In the genomic region with DNA sequence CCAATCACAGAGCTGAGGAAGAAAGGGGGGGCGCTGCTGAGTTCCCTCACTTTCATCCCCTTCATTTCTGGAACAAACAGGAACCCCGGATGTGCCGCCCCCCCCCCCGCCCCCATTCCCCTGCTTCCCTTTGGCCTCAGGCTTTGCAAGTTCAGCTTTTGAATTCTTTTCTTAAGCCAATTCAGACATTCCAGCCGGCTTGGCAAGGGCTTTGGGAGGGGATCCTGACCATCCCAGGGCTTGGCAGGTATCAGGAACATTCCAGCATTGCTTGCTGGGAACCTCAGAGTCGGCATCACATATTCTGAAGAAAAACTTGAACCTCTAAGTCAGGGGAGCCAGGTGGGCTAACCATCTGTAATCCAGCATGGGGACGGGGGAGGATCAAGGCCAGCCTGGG, we compare ENCODE assay signal across 29 mouse cellular contexts. TPM values are rescaled to one million over a fixed set of nuclear protein-coding genes. Genes with fewer than 3 reads are reported as not detected.
A peak's percentile ranks its signal among the peaks of the same experiment; 100 is the strongest.
DNase-seq lines count a peak whose midpoint lies in the region; ATAC-seq lines count a peak whose summit lies in the region.
"Had no signal": no experiment of that assay in that cellular context is flagged by ENCODE, and none has a peak within 500 bp of the region (broad histone marks: within the 10 kb centered on the region; RNA-seq: fewer than 3 reads in every experiment).

No protein-coding gene starts in this region.

- no peak for ATAC-seq in forebrain, embryonic 12.5 days (ENCODE audit: low FRiP score)
- ATAC-seq in forebrain, embryonic 15.5 days (replicated peaks): no peak
- ATAC-seq in cerebellum, adult (ENCODE audit: insufficient number of reproducible peaks, low FRiP score, low TSS enrichment): no peak
- ATAC-seq: CD4-positive, CD25-positive, alpha-beta regulatory T cell, adult 4 months; intestine, postnatal 0 days had no signal

- no peak overlapping the region for H3K4me2 ChIP-seq in forebrain, embryonic 12.5 days
- H3K4me2 ChIP-seq in forebrain, embryonic 15.5 days (replicated peaks): no peak overlapping the region
- H3K4me2 ChIP-seq: embryonic facial prominence, embryonic 12.5 days; heart, embryonic 13.5 days; hindbrain, embryonic 14.5 days; limb, embryonic 15.5 days; liver, embryonic 13.5 days had no signal

- H3K4me3 ChIP-seq in forebrain, embryonic 12.5 days (replicated peaks): no peak overlapping the region
- no peak overlapping the region for H3K4me3 ChIP-seq in forebrain, embryonic 15.5 days
- H3K4me3 ChIP-seq: embryonic facial prominence, embryonic 12.5 days; heart, embryonic 13.5 days; limb, embryonic 10.5 days; limb, embryonic 15.5 days; liver, embryonic 13.5 days had no signal

- 0 out of 2 replicates have a peak, but pooled peaks cover 3% of the 10 kb centered on the region for H3K27me3 ChIP-seq in forebrain, embryonic 12.5 days
- no peaks in the 10 kb centered on the region for H3K27me3 ChIP-seq in forebrain, embryonic 15.5 days
- H3K27me3 ChIP-seq: embryonic facial prominence, embryonic 12.5 days; limb, embryonic 15.5 days; liver, embryonic 13.5 days had no signal

- H3K9me3 ChIP-seq in forebrain, embryonic 12.5 days: no peaks in the 10 kb centered on the region
- no peaks in the 10 kb centered on the region for H3K9me3 ChIP-seq in forebrain, embryonic 15.5 days
- H3K9me3 ChIP-seq: embryonic facial prominence, embryonic 12.5 days; heart, embryonic 13.5 days; limb, embryonic 10.5 days; limb, embryonic 15.5 days; liver, embryonic 13.5 days had no signal

- no peak overlapping the region for H3K9ac ChIP-seq in forebrain, embryonic 12.5 days
- no peak overlapping the region for H3K9ac ChIP-seq in forebrain, embryonic 15.5 days (replicated peaks)
- H3K9ac ChIP-seq: embryonic facial prominence, embryonic 12.5 days; heart, embryonic 13.5 days; hindbrain, embryonic 14.5 days; limb, embryonic 15.5 days; liver, embryonic 13.5 days had no signal

- H3K4me1 ChIP-seq in forebrain, embryonic 12.5 days: peaks cover 28% of the 10 kb centered on the region
- H3K4me1 ChIP-seq in forebrain, embryonic 15.5 days: peaks cover 14% of the 10 kb centered on the region
- H3K4me1 ChIP-seq: limb, embryonic 10.5 days; liver, embryonic 13.5 days had no signal

- peak overlapping the region; percentile 81 for H3K27ac ChIP-seq in forebrain, embryonic 12.5 days
- H3K27ac ChIP-seq in forebrain, embryonic 15.5 days (replicated peaks): no peak overlapping the region; the same call in 1 of the 2 replicates
- H3K27ac ChIP-seq: embryonic facial prominence, embryonic 12.5 days; heart, embryonic 13.5 days; limb, embryonic 10.5 days; limb, embryonic 15.5 days; liver, embryonic 13.5 days; stomach, postnatal 0 days had no signal

- 52% methylated on average over 7 of the region's 7 CpGs for WGBS in forebrain, embryonic 12.5 days
- WGBS in forebrain, embryonic 15.5 days: 44% methylated on average over 7 of the region's 7 CpGs

- H3K36me3 ChIP-seq in forebrain, embryonic 12.5 days (replicated peaks): no peaks in the 10 kb centered on the region
- H3K36me3 ChIP-seq in forebrain, embryonic 15.5 days: no peaks in the 10 kb centered on the region
- H3K36me3 ChIP-seq: embryonic facial prominence, embryonic 12.5 days; heart, embryonic 13.5 days; limb, embryonic 10.5 days; limb, embryonic 15.5 days; liver, embryonic 13.5 days had no signal

- peak; percentile 31 for DNase-seq in urinary bladder, postnatal 14 days (ENCODE audit: low spot score)
- DNase-seq in urinary bladder, adult 18-20 months (ENCODE audit: low spot score in 2 of 2): no peak
- peak; percentile 78 for DNase-seq in ZHBTc4 (ENCODE audit: low read depth, low spot score)
- no peak for DNase-seq in embryo, embryonic 11 days
- DNase-seq: adrenal gland, postnatal 25 days; cerebellum, adult 18-20 months; cerebellum, postnatal 25 days; heart, postnatal 10 days; kidney, adult 9 months; kidney, postnatal 10 days; layer of hippocampus, postnatal 36 days; liver, embryonic 13.5 days; lung, adult 18-20 months; lung, postnatal 14 days; right cerebral cortex, adult 18-20 months; spleen, adult 18-20 months; thymus, adult 18-20 months; thymus, postnatal 25 days had no signal

RNA-seq across cellular contexts. Expression of gene Zfp664, which starts 49.8 kb away (rescaled TPM):
- 151 and 153 TPM in 2 replicates for polyA plus RNA-seq in forebrain, embryonic 12.5 days (2016; fragmentation: Nextera tagmentation; extraction: Ambion mirVana)
- polyA plus RNA-seq in forebrain, embryonic 15.5 days (2015; fragmentation: Nextera tagmentation; extraction: Ambion mirVana): 122 and 129 TPM in 2 replicates

RNA-seq across cellular contexts. Expression of gene Ccdc92, which starts 50.1 kb away (rescaled TPM):
- polyA plus RNA-seq in forebrain, embryonic 12.5 days (2016; fragmentation: Nextera tagmentation; extraction: Ambion mirVana): 20.8 and 22.4 TPM in 2 replicates
- 31.3 and 33.3 TPM in 2 replicates for polyA plus RNA-seq in forebrain, embryonic 15.5 days (2015; fragmentation: Nextera tagmentation; extraction: Ambion mirVana)

Comparison
In these comparisons a context has a peak if more than half of its experiments do, and no peak if none do; other contexts are left out.
1. DNase-seq: peak in urinary bladder, postnatal 14 days (single experiment) and ZHBTc4 (single experiment); none in urinary bladder, adult 18-20 months (0 of 2) and embryo, embryonic 11 days (single experiment).